Mouse (Mus musculus): ENCODE measurements at regions not wholly inside any gene's neighbourhood (a gene's known extent, or its start where the extent isn't known, plus 50 kb on each side); places are given as distances from the start of the nearest gene placed in this dataset.

- TF ChIP-seq ZMIZ1 (IDR thresholded peaks at IDR 0.05; ENCODE audit: low read depth, low read length) = no peak
- TF ChIP-seq MAZ (IDR thresholded peaks at IDR 0.05; ENCODE audit: low read depth, low read length) = no peak
- no peak for DNase-seq (ENCODE audit: extremely low read depth)
- Histone ChIP-seq H3K9me3 (replicated peaks; ENCODE audit: low read length) (no peaks in the 10 kb centered on the region), H3K4me3 (replicated peaks in 1 of 3; ENCODE audit: low read depth in 2 of 3, low read length in 2 of 3, poor library complexity in 1 of 3) (no peak overlapping the region), H3K9ac (ENCODE audit: insufficient read depth, low read depth) (no peak overlapping the region), H3K27ac (ENCODE audit: insufficient read depth, low read depth) (no peak overlapping the region), H3K4me1 (ENCODE audit: control insufficient read depth in 1 of 2, insufficient read depth in 2 of 2) (no peaks in the 10 kb centered on the region), H3K4me2 (ENCODE audit: insufficient read depth, low read depth, poor library complexity, severe bottlenecking) (no peak overlapping the region), H3K27me3 (replicated peaks) (peaks cover 2% of the 10 kb centered on the region), H3K36me3 (replicated peaks in 1 of 2; ENCODE audit: control insufficient read depth in 1 of 2, insufficient read depth in 1 of 2, low read length in 1 of 2) (no peaks in the 10 kb centered on the region), H3K79me2 (replicated peaks; ENCODE audit: control insufficient read depth, extremely low read depth, insufficient read depth, poor library complexity, severe bottlenecking) (no peaks in the 10 kb centered on the region)
- dilution Hi-C loops (cut with MboI; ENCODE audit: extremely low pct_ligation_motif_present, extremely low pct_unique_long_range_greater_than_20kb, low sequenced_read_pairs) (no loop called here), in situ Hi-C loops (cut with MboI; ENCODE audit: low pct_ligation_motif_present, low pct_unique_long_range_greater_than_20kb, low sequenced_read_pairs) (no loop called here)
Measured at GRCm38 (mm10) chr6:51708011-51708410, 184.3 kb downstream of the Snx10 start.

- Histone ChIP-seq H3K27ac (ENCODE audit: insufficient read depth, low read depth) (no peak overlapping the region), H3K4me1 (ENCODE audit: control insufficient read depth in 1 of 2, insufficient read depth in 2 of 2) (no peaks in the 10 kb centered on the region), H3K27me3 (replicated peaks) (peaks cover 2% of the 10 kb centered on the region), H3K4me3 (replicated peaks in 1 of 3; ENCODE audit: low read depth in 2 of 3, low read length in 2 of 3, poor library complexity in 1 of 3) (no peak overlapping the region), H3K4me2 (ENCODE audit: insufficient read depth, low read depth, poor library complexity, severe bottlenecking) (no peak overlapping the region), H3K79me2 (replicated peaks; ENCODE audit: control insufficient read depth, extremely low read depth, insufficient read depth, poor library complexity, severe bottlenecking) (no peaks in the 10 kb centered on the region), H3K9me3 (replicated peaks; ENCODE audit: low read length) (no peaks in the 10 kb centered on the region), H3K9ac (ENCODE audit: insufficient read depth, low read depth) (no peak overlapping the region), H3K36me3 (replicated peaks in 1 of 2; ENCODE audit: control insufficient read depth in 1 of 2, insufficient read depth in 1 of 2, low read length in 1 of 2) (no peaks in the 10 kb centered on the region)
- no peak for DNase-seq (ENCODE audit: extremely low read depth)
- dilution Hi-C loops (cut with MboI; ENCODE audit: extremely low pct_ligation_motif_present, extremely low pct_unique_long_range_greater_than_20kb, low sequenced_read_pairs) (no loop called here), in situ Hi-C loops (cut with MboI; ENCODE audit: low pct_ligation_motif_present, low pct_unique_long_range_greater_than_20kb, low sequenced_read_pairs) (no loop called here)
- TF ChIP-seq ELF1 (IDR thresholded peaks at IDR 0.05; ENCODE audit: low read depth, low read length) (no peak), PAX5 (IDR thresholded peaks at IDR 0.05; ENCODE audit: low read length) (no peak), ZKSCAN1 (IDR thresholded peaks at IDR 0.05; ENCODE audit: borderline replicate concordance, low read depth, low read length) (no peak), JUND (conservative IDR thresholded peaks at IDR 0.05; ENCODE audit: low read depth, low read length) (no peak), RAD21 (IDR thresholded peaks at IDR 0.05; ENCODE audit: low read depth, low read length) (no peak), SMC3 (IDR thresholded peaks at IDR 0.05; ENCODE audit: low read depth, low read length) (no peak), MAFK (IDR thresholded peaks at IDR 0.05; ENCODE audit: insufficient replicate concordance, low read length) (no peak), MYC (IDR thresholded peaks at IDR 0.05; ENCODE audit: low read depth, low read length) (no peak), CTCF (conservative IDR thresholded peaks at IDR 0.05 in 1 of 2, IDR thresholded peaks at IDR 0.05 in 1 of 2; ENCODE audit: low read depth in 2 of 2, low read length in 2 of 2) (no peak)
Measured at GRCm38 (mm10) chr6:51708668-51709339, 185.1 kb downstream of the Snx10 start.

GRCm38 (mm10) chr6:51709340-51710067 lies 185.8 kb downstream of the Snx10 start:
- H3K4me3 ChIP-seq (replicated peaks in 1 of 3; ENCODE audit: low read depth in 2 of 3, low read length in 2 of 3, poor library complexity in 1 of 3) = no peak overlapping the region
- dilution Hi-C loops (cut with MboI; ENCODE audit: extremely low pct_ligation_motif_present, extremely low pct_unique_long_range_greater_than_20kb, low sequenced_read_pairs) (no loop called here), in situ Hi-C loops (cut with MboI; ENCODE audit: low pct_ligation_motif_present, low pct_unique_long_range_greater_than_20kb, low sequenced_read_pairs) (no loop called here)
- TF ChIP-seq NRF1 (IDR thresholded peaks at IDR 0.05; ENCODE audit: low read depth, low read length) = no peak
- TF ChIP-seq ZC3H11A (IDR thresholded peaks at IDR 0.05; ENCODE audit: low read depth, low read length) = no peak
- TF ChIP-seq TBP (conservative IDR thresholded peaks at IDR 0.05; ENCODE audit: low read depth, low read length) = no peak
- no peak for TF ChIP-seq TCF12 (IDR thresholded peaks at IDR 0.05; ENCODE audit: low read depth, low read length)
- TF ChIP-seq SIN3A (IDR thresholded peaks at IDR 0.05; ENCODE audit: low read length) = no peak
- TF ChIP-seq JUND (conservative IDR thresholded peaks at IDR 0.05; ENCODE audit: low read depth, low read length) = no peak
- TF ChIP-seq ZNF384 (IDR thresholded peaks at IDR 0.05; ENCODE audit: low read depth, low read length) = no peak
- TF ChIP-seq MYC (IDR thresholded peaks at IDR 0.05; ENCODE audit: low read depth, low read length) = no peak
- no peak overlapping the region for H3K9ac ChIP-seq (ENCODE audit: insufficient read depth, low read depth)
- H3K27me3 ChIP-seq (replicated peaks) = peaks cover 2% of the 10 kb centered on the region
- no peaks in the 10 kb centered on the region for H3K79me2 ChIP-seq (replicated peaks; ENCODE audit: control insufficient read depth, extremely low read depth, insufficient read depth, poor library complexity, severe bottlenecking)
- H3K36me3 ChIP-seq (replicated peaks in 1 of 2; ENCODE audit: control insufficient read depth in 1 of 2, insufficient read depth in 1 of 2, low read length in 1 of 2) = no peaks in the 10 kb centered on the region
- H3K4me1 ChIP-seq (ENCODE audit: control insufficient read depth in 1 of 2, insufficient read depth in 2 of 2) = no peaks in the 10 kb centered on the region
- no peak overlapping the region for H3K4me2 ChIP-seq (ENCODE audit: insufficient read depth, low read depth, poor library complexity, severe bottlenecking)
- no peak for DNase-seq (ENCODE audit: extremely low read depth)
- H3K9me3 ChIP-seq (replicated peaks; ENCODE audit: low read length) = no peaks in the 10 kb centered on the region
- no peak overlapping the region for H3K27ac ChIP-seq (ENCODE audit: insufficient read depth, low read depth)
